Mouse (Mus musculus) gastrocnemius, adult 18-20 months (tissue): ENCODE measurements at regions not wholly inside any gene's neighbourhood (a gene's known extent, or its start where the extent isn't known, plus 50 kb on each side); places are given as distances from the start of the nearest gene placed in this dataset.

Experiments used
- DNase-seq: peaks from one replicate; pipeline ENCODE4 v3.0.0; 2021; ENCODE audit warnings: low spot score

DNA sequence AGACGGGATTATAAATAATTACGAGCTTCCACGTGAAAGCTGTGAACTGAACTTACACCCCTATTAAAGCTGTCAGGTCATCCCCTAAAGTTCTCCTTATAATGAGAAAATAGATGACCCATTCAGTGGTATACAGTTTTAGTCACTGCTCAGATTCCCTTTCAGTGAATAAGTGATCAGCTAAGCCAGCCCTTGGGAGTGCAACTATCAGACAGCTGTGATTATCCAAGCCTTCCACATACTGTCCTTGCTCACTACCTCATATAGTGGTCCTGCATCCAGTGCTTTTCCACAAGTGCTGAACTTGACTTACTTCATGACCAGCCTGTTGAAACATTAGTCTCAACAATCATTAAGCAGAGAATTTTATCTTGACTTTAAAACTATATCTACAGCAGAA lies 131.2 kb upstream of the Tle1 start:
- no peak for DNase-seq

- no peak for DNase-seq
Observed at GRCm38 (mm10) chr4:72329026-72329390, 128.3 kb upstream of the Tle1 start.

DNA sequence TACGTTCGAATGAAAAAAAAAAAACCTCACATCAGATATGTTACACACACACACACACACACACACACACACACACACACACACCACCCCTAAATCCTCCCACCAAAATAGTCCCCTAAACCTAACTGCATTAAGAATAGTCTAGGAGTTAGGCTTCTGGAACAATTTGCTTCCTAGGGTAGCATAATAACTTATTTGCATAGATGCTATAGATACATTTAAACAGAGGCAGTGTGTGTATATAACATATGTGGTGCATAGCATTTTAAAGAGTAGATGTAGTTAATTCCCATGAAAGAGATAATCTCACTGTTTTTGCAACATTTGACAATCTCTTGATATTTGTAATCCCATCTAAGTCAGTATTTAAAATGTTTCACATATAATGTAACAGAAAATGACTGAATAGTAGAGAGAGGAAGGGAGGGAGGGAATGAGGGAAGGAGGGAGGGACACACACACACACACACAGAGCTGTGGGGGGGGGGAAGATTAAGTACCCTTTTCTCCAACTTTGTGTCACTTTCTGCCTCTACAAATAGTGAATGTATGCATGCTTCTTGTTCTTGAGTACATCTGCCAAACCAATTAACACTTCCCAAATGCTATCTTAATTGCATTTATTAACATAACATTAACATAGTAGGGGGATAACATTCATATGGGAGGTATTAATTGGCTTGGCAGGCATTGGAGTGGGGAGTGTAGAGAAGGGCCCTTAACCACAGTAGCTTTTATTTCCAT lies 127.7 kb upstream of the Tle1 start:
- DNase-seq: no peak

DNA sequence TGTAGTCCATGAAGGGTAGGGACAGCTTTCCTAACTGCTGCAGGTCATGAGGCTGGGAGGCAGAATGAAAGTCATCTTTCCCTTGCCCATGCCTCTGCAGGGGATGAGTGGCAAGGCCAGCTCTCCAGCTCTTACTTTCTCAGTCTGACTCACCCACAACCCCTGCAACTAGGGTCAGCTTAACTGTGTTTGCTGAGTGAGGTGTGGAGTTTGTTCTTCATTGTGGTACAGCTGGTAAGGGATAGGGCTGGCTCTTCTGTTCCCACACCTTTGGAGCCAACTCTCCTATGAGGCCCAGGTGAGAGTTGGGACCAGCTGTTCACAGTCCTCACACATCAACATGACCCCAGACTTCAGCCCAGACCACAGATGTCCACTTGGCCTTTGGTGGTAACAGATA lies 124.2 kb upstream of the Tle1 start:
- DNase-seq: no peak

GRCm38 (mm10) chr4:72285112-72285675 lies 84.5 kb upstream of the Tle1 start:
- no peak for DNase-seq

DNA sequence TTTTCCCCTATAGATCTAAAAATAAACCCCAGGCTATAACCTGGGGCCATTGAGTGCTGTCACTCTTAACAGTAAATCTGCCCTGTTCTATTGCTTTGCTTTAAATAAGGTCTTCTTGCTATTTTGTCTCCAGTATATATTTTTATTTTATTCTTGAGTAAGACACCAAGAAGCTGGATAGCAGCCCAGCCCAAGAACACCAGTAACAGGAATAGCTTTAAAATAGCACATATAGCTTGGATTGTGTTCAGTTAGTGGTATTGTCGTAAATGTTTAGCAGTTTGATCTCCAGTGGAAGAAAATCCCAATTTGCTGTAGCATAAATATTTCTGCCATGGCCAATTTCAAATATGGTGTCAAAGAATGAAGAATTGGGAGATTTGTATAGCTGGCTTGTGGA lies 49.8 kb upstream of the Tle1 start:
- DNase-seq: no peak
